Mouse (Mus musculus): ENCODE measurements around the gene Npl. TPM values are rescaled to one million over a fixed set of nuclear protein-coding genes. Genes with fewer than 3 reads are reported as not detected.

Npl gene
- 6.3 and 7.2 TPM in 2 replicates for polyA plus RNA-seq (2014; fragmentation: Nextera tagmentation; extraction: Ambion mirVana)

GRCm38 (mm10) chr1:153549536-153550199 lies at the start of gene Npl:
Npl (minus strand) TSS chr1:153550045.
- H3K9me3 ChIP-seq (replicated peaks; ENCODE audit: control insufficient read depth, low read length) = no peaks in the 10 kb centered on the region
- no peak within 1 kb of the TSS for H3K27ac ChIP-seq (ENCODE audit: low read depth, low read length)
- no peaks in the 10 kb centered on the region for H3K27me3 ChIP-seq (ENCODE audit: control insufficient read depth, insufficient read depth, low read length)
- H3K9ac ChIP-seq (ENCODE audit: low read depth, low read length) = peak within 1 kb of the TSS; percentile 58
- no peaks in the 10 kb centered on the region for H3K4me1 ChIP-seq (ENCODE audit: control insufficient read depth, insufficient read depth, low read length)
- peak; percentile 85 for ATAC-seq (replicated peaks; ENCODE audit: insufficient number of reproducible peaks, low FRiP score, low TSS enrichment)
- H3K4me2 ChIP-seq = peak within 1 kb of the TSS; percentile 67
- 4% methylated on average over 29 of the region's 29 CpGs for WGBS (ENCODE audit: insufficient replicate concordance)
- H3K4me3 ChIP-seq (ENCODE audit: low read depth, low read length) = peak within 1 kb of the TSS; percentile 48
- H3K36me3 ChIP-seq (ENCODE audit: control insufficient read depth, insufficient read depth, low read length) = no peaks in the 10 kb centered on the region

GRCm38 (mm10) chr1:153599302-153600045 lies 49.6 kb upstream of the Npl start:
- 42% methylated on average over 9 of the region's 9 CpGs for WGBS (ENCODE audit: insufficient replicate concordance)
- no peak for ATAC-seq (replicated peaks; ENCODE audit: insufficient number of reproducible peaks, low FRiP score, low TSS enrichment)
- Histone ChIP-seq H3K36me3 (ENCODE audit: control insufficient read depth, insufficient read depth, low read length) (no peaks in the 10 kb centered on the region), H3K27ac (ENCODE audit: low read depth, low read length) (peak overlapping the region; percentile 64), H3K4me1 (ENCODE audit: control insufficient read depth, insufficient read depth, low read length) (peaks cover 8% of the 10 kb centered on the region), H3K27me3 (ENCODE audit: control insufficient read depth, insufficient read depth, low read length) (no peaks in the 10 kb centered on the region), H3K9ac (ENCODE audit: low read depth, low read length) (peak overlapping the region; percentile 28; the same call in 1 of the 2 replicates), H3K4me3 (ENCODE audit: low read depth, low read length) (no peak overlapping the region), H3K9me3 (replicated peaks; ENCODE audit: control insufficient read depth, low read length) (no peaks in the 10 kb centered on the region), H3K4me2 (no peak overlapping the region)

- 21% methylated on average over 2 of the region's 2 CpGs for WGBS (ENCODE audit: insufficient replicate concordance)
- Histone ChIP-seq H3K27me3 (ENCODE audit: control insufficient read depth, insufficient read depth, low read length) (no peaks in the 10 kb centered on the region), H3K4me2 (no peak overlapping the region; the same call in 1 of the 2 replicates), H3K4me1 (ENCODE audit: control insufficient read depth, insufficient read depth, low read length) (peaks cover 8% of the 10 kb centered on the region), H3K9ac (ENCODE audit: low read depth, low read length) (no peak overlapping the region), H3K36me3 (ENCODE audit: control insufficient read depth, insufficient read depth, low read length) (no peaks in the 10 kb centered on the region), H3K4me3 (ENCODE audit: low read depth, low read length) (no peak overlapping the region), H3K9me3 (replicated peaks; ENCODE audit: control insufficient read depth, low read length) (no peaks in the 10 kb centered on the region), H3K27ac (ENCODE audit: low read depth, low read length) (peak overlapping the region; percentile 64; the same call in 1 of the 2 replicates)
- ATAC-seq (replicated peaks; ENCODE audit: insufficient number of reproducible peaks, low FRiP score, low TSS enrichment) = peak; percentile 75
Observed at GRCm38 (mm10) chr1:153598773-153599172, 48.9 kb upstream of the Npl start.

- no peak overlapping the region for H3K4me3 ChIP-seq (ENCODE audit: low read depth, low read length)
- H3K27ac ChIP-seq (ENCODE audit: low read depth, low read length) = no peak overlapping the region
- H3K27me3 ChIP-seq (ENCODE audit: control insufficient read depth, insufficient read depth, low read length) = no peaks in the 10 kb centered on the region
- no peaks in the 10 kb centered on the region for H3K4me1 ChIP-seq (ENCODE audit: control insufficient read depth, insufficient read depth, low read length)
- H3K9ac ChIP-seq (ENCODE audit: low read depth, low read length) = no peak overlapping the region
- no peak for ATAC-seq (replicated peaks; ENCODE audit: insufficient number of reproducible peaks, low FRiP score, low TSS enrichment)
- no peak overlapping the region for H3K4me2 ChIP-seq
- WGBS (ENCODE audit: insufficient replicate concordance) = 85% methylated on average over 2 of the region's 2 CpGs
- no peaks in the 10 kb centered on the region for H3K36me3 ChIP-seq (ENCODE audit: control insufficient read depth, insufficient read depth, low read length)
- no peaks in the 10 kb centered on the region for H3K9me3 ChIP-seq (replicated peaks; ENCODE audit: control insufficient read depth, low read length)
Observed at GRCm38 (mm10) chr1:153593678-153594077, 43.8 kb upstream of the Npl start.

- no peaks in the 10 kb centered on the region for H3K27me3 ChIP-seq (ENCODE audit: control insufficient read depth, insufficient read depth, low read length)
- no peak overlapping the region for H3K4me3 ChIP-seq (ENCODE audit: low read depth, low read length)
- no peaks in the 10 kb centered on the region for H3K36me3 ChIP-seq (ENCODE audit: control insufficient read depth, insufficient read depth, low read length)
- no peaks in the 10 kb centered on the region for H3K4me1 ChIP-seq (ENCODE audit: control insufficient read depth, insufficient read depth, low read length)
- H3K9me3 ChIP-seq (replicated peaks; ENCODE audit: control insufficient read depth, low read length) = no peaks in the 10 kb centered on the region
- no peak for ATAC-seq (replicated peaks; ENCODE audit: insufficient number of reproducible peaks, low FRiP score, low TSS enrichment)
- no peak overlapping the region for H3K4me2 ChIP-seq
- no peak overlapping the region for H3K9ac ChIP-seq (ENCODE audit: low read depth, low read length)
- no peak overlapping the region for H3K27ac ChIP-seq (ENCODE audit: low read depth, low read length)
- 64% methylated on average over 2 of the region's 2 CpGs for WGBS (ENCODE audit: insufficient replicate concordance)
Observed at GRCm38 (mm10) chr1:153590176-153590734, 40.4 kb upstream of the Npl start.

GRCm38 (mm10) chr1:153587956-153588355 lies 38.1 kb upstream of the Npl start:
- Histone ChIP-seq H3K9ac (ENCODE audit: low read depth, low read length) (no peak overlapping the region), H3K27ac (ENCODE audit: low read depth, low read length) (no peak overlapping the region), H3K4me3 (ENCODE audit: low read depth, low read length) (no peak overlapping the region), H3K4me1 (ENCODE audit: control insufficient read depth, insufficient read depth, low read length) (no peaks in the 10 kb centered on the region), H3K9me3 (replicated peaks; ENCODE audit: control insufficient read depth, low read length) (no peaks in the 10 kb centered on the region), H3K27me3 (ENCODE audit: control insufficient read depth, insufficient read depth, low read length) (no peaks in the 10 kb centered on the region), H3K36me3 (ENCODE audit: control insufficient read depth, insufficient read depth, low read length) (no peaks in the 10 kb centered on the region), H3K4me2 (no peak overlapping the region)
- 76% methylated on average over 5 of the region's 5 CpGs for WGBS (ENCODE audit: insufficient replicate concordance)
- no peak for ATAC-seq (replicated peaks; ENCODE audit: insufficient number of reproducible peaks, low FRiP score, low TSS enrichment)

GRCm38 (mm10) chr1:153586826-153587225 lies 37.0 kb upstream of the Npl start:
- Histone ChIP-seq H3K4me1 (ENCODE audit: control insufficient read depth, insufficient read depth, low read length) (no peaks in the 10 kb centered on the region), H3K9ac (ENCODE audit: low read depth, low read length) (no peak overlapping the region), H3K27ac (ENCODE audit: low read depth, low read length) (no peak overlapping the region), H3K4me3 (ENCODE audit: low read depth, low read length) (no peak overlapping the region), H3K9me3 (replicated peaks; ENCODE audit: control insufficient read depth, low read length) (no peaks in the 10 kb centered on the region), H3K27me3 (ENCODE audit: control insufficient read depth, insufficient read depth, low read length) (no peaks in the 10 kb centered on the region), H3K4me2 (no peak overlapping the region), H3K36me3 (ENCODE audit: control insufficient read depth, insufficient read depth, low read length) (no peaks in the 10 kb centered on the region)
- no peak for ATAC-seq (replicated peaks; ENCODE audit: insufficient number of reproducible peaks, low FRiP score, low TSS enrichment)
- WGBS (ENCODE audit: insufficient replicate concordance) = 77% methylated on average over 10 of the region's 10 CpGs

GRCm38 (mm10) chr1:153585752-153586151 lies 35.9 kb upstream of the Npl start:
- Histone ChIP-seq H3K27ac (ENCODE audit: low read depth, low read length) (0 out of 2 replicates have a peak overlapping the region, but pooled peaks have one; percentile 10), H3K4me3 (ENCODE audit: low read depth, low read length) (no peak overlapping the region), H3K27me3 (ENCODE audit: control insufficient read depth, insufficient read depth, low read length) (no peaks in the 10 kb centered on the region), H3K9me3 (replicated peaks; ENCODE audit: control insufficient read depth, low read length) (no peaks in the 10 kb centered on the region), H3K36me3 (ENCODE audit: control insufficient read depth, insufficient read depth, low read length) (no peaks in the 10 kb centered on the region), H3K4me1 (ENCODE audit: control insufficient read depth, insufficient read depth, low read length) (no peaks in the 10 kb centered on the region), H3K9ac (ENCODE audit: low read depth, low read length) (no peak overlapping the region), H3K4me2 (no peak overlapping the region)
- ATAC-seq (replicated peaks; ENCODE audit: insufficient number of reproducible peaks, low FRiP score, low TSS enrichment) = no peak; the same call in 1 of the 2 replicates
- 45% methylated on average over 2 of the region's 2 CpGs for WGBS (ENCODE audit: insufficient replicate concordance)

Data from heart, embryonic 11.5 days (tissue).